In the genomic region with DNA sequence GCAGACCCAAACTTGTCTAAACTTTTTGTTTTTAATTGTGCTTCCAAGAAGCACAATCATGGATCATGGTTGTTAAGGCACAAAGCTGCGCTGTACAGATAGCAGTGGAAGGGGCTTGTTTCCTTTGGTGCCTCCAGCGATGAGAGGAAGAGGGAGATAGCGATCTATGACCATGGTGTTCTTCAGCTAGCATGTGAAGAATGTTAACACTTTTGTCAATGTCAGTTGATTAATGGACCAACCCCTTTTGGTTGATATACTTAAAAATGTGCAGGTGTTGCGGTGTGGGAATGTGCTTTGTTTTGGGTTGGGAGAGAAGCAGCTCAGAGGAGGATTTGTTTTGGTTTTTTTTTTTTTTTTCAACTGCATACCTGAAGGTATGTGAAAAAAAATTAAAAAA, we compare ENCODE assay signal across 26 mouse cellular contexts.
DNase-seq lines count a peak whose midpoint lies in the region; ATAC-seq and TF ChIP-seq lines count a peak whose summit lies in the region.
"Had no signal": no experiment of that assay in that cellular context is flagged by ENCODE, and none has a peak within 500 bp of the region (broad histone marks: within the 10 kb centered on the region; RNA-seq: fewer than 3 reads in every experiment).

No protein-coding gene starts in this region.

- H3K4me3 ChIP-seq in megakaryocyte, embryonic 14.5 days (replicated peaks): peak overlapping the region; percentile 47
- H3K4me3 ChIP-seq in layer of hippocampus, adult 2 months: no peak overlapping the region
- H3K4me3 ChIP-seq: hindbrain, embryonic 13.5 days; midbrain, embryonic 10.5 days; midbrain, embryonic 15.5 days had no signal

- no peak overlapping the region for H3K27ac ChIP-seq in layer of hippocampus, adult 2 months
- H3K27ac ChIP-seq: hindbrain, embryonic 13.5 days; kidney, postnatal 0 days; midbrain, embryonic 10.5 days; midbrain, embryonic 15.5 days had no signal

- H3K27me3 ChIP-seq in megakaryocyte, embryonic 14.5 days (replicated peaks): no peaks in the 10 kb centered on the region
- H3K27me3 ChIP-seq: hindbrain, embryonic 13.5 days; midbrain, embryonic 15.5 days; Patski had no signal

- no peak for TF ChIP-seq CTCF in layer of hippocampus, adult 2 months (conservative IDR thresholded peaks at IDR 0.05)

- no peak for ATAC-seq in megakaryocyte, adult 5-6 weeks (ENCODE audit: poor library complexity, severe bottlenecking)
- ATAC-seq: forebrain, embryonic 14.5 days; intestine, embryonic 16.5 days; midbrain, embryonic 15.5 days; Patski had no signal

- H3K36me3 ChIP-seq in megakaryocyte, embryonic 14.5 days (replicated peaks; ENCODE audit: low read length): no peaks in the 10 kb centered on the region
- H3K36me3 ChIP-seq: G1E; hindbrain, embryonic 13.5 days; midbrain, embryonic 10.5 days; midbrain, embryonic 15.5 days had no signal

- peak; percentile 37 for DNase-seq in naive thymus-derived CD4-positive, alpha-beta T cell, adult 2 months (ENCODE audit: low read depth)
- peak; percentile 70 for DNase-seq in thymus, postnatal 14 days
- DNase-seq in layer of hippocampus, adult 2 months (ENCODE audit: low spot score in 2 of 2): no peak
- DNase-seq in adrenal gland, postnatal 36 days: no peak
- no peak for DNase-seq in MN1 (ENCODE audit: low spot score)
- DNase-seq: adrenal gland, postnatal 14 days; B cell, adult 2 months; cerebellum, adult 11-12 months; cerebellum, postnatal 14 days; gastrocnemius, postnatal 36 days; heart, postnatal 4 days; kidney, adult 8-10 months; kidney, postnatal 4 days; layer of hippocampus, postnatal 36 days; lung, postnatal 36 days; spleen, adult 18-20 months had no signal

- peaks cover 20% of the 10 kb centered on the region for H3K4me1 ChIP-seq in megakaryocyte, embryonic 14.5 days
- H3K4me1 ChIP-seq: hindbrain, embryonic 13.5 days; midbrain, embryonic 10.5 days; midbrain, embryonic 15.5 days had no signal

- H3K9me3 ChIP-seq in megakaryocyte, embryonic 14.5 days: no peaks in the 10 kb centered on the region
- H3K9me3 ChIP-seq: hindbrain, embryonic 13.5 days; midbrain, embryonic 10.5 days; midbrain, embryonic 15.5 days had no signal

Comparison
In these comparisons a context has a peak if more than half of its experiments do, and no peak if none do; other contexts are left out.
1. DNase-seq: peak in naive thymus-derived CD4-positive, alpha-beta T cell, adult 2 months (single experiment) and thymus, postnatal 14 days (single experiment); none in layer of hippocampus, adult 2 months (0 of 2), adrenal gland, postnatal 36 days (0 of 2) and MN1 (single experiment).